Mouse (Mus musculus): ENCODE measurements around the gene Mrpl2.

Gene Mrpl2

GRCm38 (mm10) chr17:46618769-46619682 lies 27.0 kb upstream of the Mrpl2 start:
- ChIA-PET POLR2A (interaction anchor here in 3 of 4 experiments (0.8 to 5.2 kb wide), 12 partner anchors 9 to 116 kb away, joined by 3 to 35 read pairs (median 3); partner anchors contain the start of gene Ptk7 (in 2 of the 3)), CTCF (interaction anchor here in 1 of 4 experiments (0.6 kb wide), 1 partner anchor 1150 kb away, joined by 4 read pairs; no protein-coding TSS in a partner anchor)

GRCm38 (mm10) chr17:46619683-46620357 lies 26.2 kb upstream of the Mrpl2 start:
- CTCF ChIA-PET = interaction anchor here in 2 of 4 experiments (0.6 to 1.6 kb wide), 2 partner anchors 13 to 94 kb away, joined by 5 to 8 read pairs; no protein-coding TSS in a partner anchor

GRCm38 (mm10) chr17:46621324-46621723 lies 24.7 kb upstream of the Mrpl2 start:
- ChIA-PET POLR2A (interaction anchor here in 3 of 4 experiments (0.6 to 5.2 kb wide), 12 partner anchors 9 to 706 kb away, joined by 3 to 35 read pairs (median 4); partner anchors contain the start of genes 2310039H08Rik (in 1 of the 3), Ppp2r5d (in 1 of the 3) and Ptk7 (in 1 of the 3)), CTCF (interaction anchor here in 2 of 4 experiments (0.5 to 1.6 kb wide), 3 partner anchors 20 to 96 kb away, joined by 3 to 8 read pairs (median 3); no protein-coding TSS in a partner anchor)

More at GRCm38 (mm10) chr17:46619683-46620357, 26.2 kb upstream of the Mrpl2 start:
- POLR2A ChIA-PET = interaction anchor here in 2 of 4 experiments (0.6 to 5.2 kb wide), 11 partner anchors 10 to 163 kb away, joined by 3 to 35 read pairs (median 4); partner anchors contain the start of genes Ptk7 (in 2 of the 2), 2310039H08Rik (in 1 of the 2), Ppp2r5d (in 1 of the 2) and Rpl7l1 (in 1 of the 2)

GRCm38 (mm10) chr17:46622269-46622668 lies 23.8 kb upstream of the Mrpl2 start:
- POLR2A ChIA-PET = interaction anchor here in 3 of 4 experiments (0.9 to 2.5 kb wide), 7 partner anchors 8 to 42 kb away, joined by 3 to 12 read pairs (median 3); partner anchors contain the start of gene Cul7 (in 1 of the 3)
- CTCF ChIA-PET = interaction anchor here in 1 of 4 experiments (0.6 kb wide), 2 partner anchors 356 to 478 kb away, joined by 3 to 4 read pairs; no protein-coding TSS in a partner anchor

GRCm38 (mm10) chr17:46623819-46624557 lies 22.0 kb upstream of the Mrpl2 start:
- POLR2A ChIA-PET = interaction anchor here in 3 of 4 experiments (0.7 to 2.5 kb wide), 17 partner anchors 9 to 222 kb away, joined by 3 to 12 read pairs (median 4); partner anchors contain the start of genes Ppp2r5d (in 2 of the 3) and Cul7 (in 1 of the 3)
- CTCF ChIA-PET = interaction anchor here in 2 of 4 experiments (0.9 to 1.4 kb wide), 4 partner anchors 13 to 56 kb away, joined by 3 read pairs; partner anchors contain the start of gene Klhdc3 (in 1 of the 2)

- ChIA-PET CTCF (interaction anchor here in 1 of 4 experiments (0.6 to 1.1 kb wide), 4 partner anchors 15 to 76 kb away, joined by 3 read pairs; partner anchors contain the start of gene Klhdc3), POLR2A (interaction anchor here in 3 of 4 experiments (0.8 to 2.1 kb wide), 11 partner anchors 9 to 210 kb away, joined by 3 to 8 read pairs (median 4); partner anchors contain the start of gene Ppp2r5d (in 2 of the 3))
Measured at GRCm38 (mm10) chr17:46624598-46624997, 21.4 kb upstream of the Mrpl2 start.

GRCm38 (mm10) chr17:46627409-46627808 lies 18.6 kb upstream of the Mrpl2 start:
- CTCF ChIA-PET = interaction anchor here in 2 of 4 experiments (0.6 to 1.3 kb wide), 2 partner anchors 10 to 181 kb away, joined by 4 to 5 read pairs; no protein-coding TSS in a partner anchor
- POLR2A ChIA-PET = interaction anchor here in 3 of 4 experiments (0.6 to 1.7 kb wide), 6 partner anchors 10 to 143 kb away, joined by 3 to 7 read pairs (median 4); no protein-coding TSS in a partner anchor

- ChIA-PET CTCF (interaction anchor here in 3 of 4 experiments (0.6 to 1.4 kb wide), 5 partner anchors 9 to 35 kb away, joined by 3 to 5 read pairs (median 3); partner anchors contain the start of genes Klc4 (in 1 of the 3) and Mrpl2 (in 1 of the 3)), POLR2A (interaction anchor here in 3 of 4 experiments (0.8 to 4.1 kb wide), 24 partner anchors 9 to 262 kb away, joined by 3 to 35 read pairs (median 6); partner anchors contain the start of genes Klc4 (in 2 of the 3), Mrpl2 (in 2 of the 3), Cnpy3 (in 1 of the 3) and Tbcc (in 1 of the 3))
Measured at GRCm38 (mm10) chr17:46628471-46628790, 17.6 kb upstream of the Mrpl2 start.

GRCm38 (mm10) chr17:46628791-46629684 lies 17.0 kb upstream of the Mrpl2 start, which contains the start of gene Ptk7:
TSS of gene Ptk7 (minus strand) at chr17:46629504.
- CTCF ChIA-PET = interaction anchor here (0.5 to 1.6 kb wide), 29 partner anchors 8 to 1102 kb away, joined by 3 to 10 read pairs (median 4); partner anchors contain the start of genes Cul9 (in 1 of the 4), Gnmt (in 1 of the 4), Klc4 (in 1 of the 4) and Mrpl2 (in 1 of the 4)

GRCm38 (mm10) chr17:46629685-46630441 lies 16.2 kb upstream of the Mrpl2 start:
- ChIA-PET CTCF (interaction anchor here in 3 of 4 experiments (0.5 to 1.6 kb wide), 21 partner anchors 7 to 1101 kb away, joined by 3 to 10 read pairs (median 4); partner anchors contain the start of genes Cul9 (in 1 of the 3), Gnmt (in 1 of the 3), Klc4 (in 1 of the 3) and Mrpl2 (in 1 of the 3)), POLR2A (interaction anchor here in 3 of 4 experiments (0.6 to 4.1 kb wide), 47 partner anchors 8 to 862 kb away, joined by 3 to 35 read pairs (median 4); partner anchors contain the start of genes Klc4 (in 2 of the 3), Mrpl2 (in 2 of the 3), Ppp2r5d (in 2 of the 3) and Abcc10 (in 1 of the 3))

More at GRCm38 (mm10) chr17:46628791-46629684, 17.0 kb upstream of the Mrpl2 start, which contains the start of gene Ptk7:
- POLR2A ChIA-PET = interaction anchor here in 3 of 4 experiments (0.6 to 4.1 kb wide), 49 partner anchors 10 to 789 kb away, joined by 3 to 35 read pairs (median 4); partner anchors contain the start of genes Klc4 (in 2 of the 3), Mrpl2 (in 2 of the 3), Ppp2r5d (in 2 of the 3) and Abcc10 (in 1 of the 3)

- ChIA-PET POLR2A (interaction anchor here (0.6 to 2.8 kb wide), 23 partner anchors 8 to 1321 kb away, joined by 3 to 17 read pairs (median 4); partner anchors contain the start of genes Klc4 (in 2 of the 4), Mrpl2 (in 2 of the 4), Dnph1 (in 1 of the 4) and Ppp2r5d (in 1 of the 4)), CTCF (interaction anchor here (0.6 to 1.8 kb wide), 42 partner anchors 8 to 691 kb away, joined by 3 to 9 read pairs (median 4); partner anchors contain the start of genes Ptk7 (in 2 of the 4), Klc4 (in 1 of the 4), Klhdc3 (in 1 of the 4) and Mrpl2 (in 1 of the 4))
Measured at GRCm38 (mm10) chr17:46636831-46637523, 9.1 kb upstream of the Mrpl2 start.

- POLR2A ChIA-PET = interaction anchor here in 2 of 4 experiments (0.6 to 1.2 kb wide), 2 partner anchors 9 to 39 kb away, joined by 3 read pairs; partner anchors contain the start of gene Mea1 (in 1 of the 2)
- CTCF ChIA-PET = interaction anchor here in 1 of 4 experiments (0.7 kb wide), 1 partner anchor 26 kb away, joined by 3 read pairs; no protein-coding TSS in a partner anchor
Measured at GRCm38 (mm10) chr17:46639929-46640328, 6.1 kb upstream of the Mrpl2 start.

GRCm38 (mm10) chr17:46642060-46642459 lies 4.0 kb upstream of the Mrpl2 start:
- POLR2A ChIA-PET = interaction anchor here (0.6 to 1.6 kb wide), 9 partner anchors 8 to 860 kb away, joined by 3 to 5 read pairs (median 4); partner anchors contain the start of genes Cul7 (in 1 of the 4), Ppp2r5d (in 1 of the 4) and Taf8 (in 1 of the 4)

More at GRCm38 (mm10) chr17:46642060-46642459, 4.0 kb upstream of the Mrpl2 start:
- CTCF ChIA-PET = interaction anchor here in 1 of 4 experiments (0.9 kb wide), 2 partner anchors 31 to 41 kb away, joined by 3 read pairs; no protein-coding TSS in a partner anchor

Data from embryonic stem cell, embryonic (primary cell).